Mouse (Mus musculus): ENCODE measurements at regions not wholly inside any gene's neighbourhood (a gene's known extent, or its start where the extent isn't known, plus 50 kb on each side); places are given as distances from the start of the nearest gene placed in this dataset.

DNA sequence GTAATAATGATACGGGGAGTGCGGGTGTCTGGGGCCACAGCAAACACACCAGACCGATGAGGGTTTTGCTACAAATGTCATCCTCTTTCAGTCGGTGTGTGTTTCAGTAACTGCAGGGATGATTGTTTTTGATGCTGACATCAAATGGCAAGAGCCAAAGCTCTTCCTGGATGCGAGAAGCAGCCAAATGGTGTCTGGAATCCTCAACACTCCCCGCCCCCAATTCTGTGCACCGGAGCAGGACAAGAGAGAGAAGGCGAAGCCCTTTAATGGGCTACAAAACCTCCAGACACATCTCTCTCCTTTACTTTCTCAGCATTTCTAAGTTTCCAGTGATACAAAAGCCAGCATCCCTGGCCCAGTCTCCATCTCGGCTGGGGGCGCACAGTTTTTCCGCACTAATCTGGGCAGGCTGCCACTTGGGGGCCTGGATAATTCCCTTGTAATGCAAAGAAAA is 94.1 kb upstream of the Fbxo11 start:
- DNase-seq (ENCODE audit: low spot score), result peak; percentile 11
- Histone ChIP-seq H3K36me3 (no peaks in the 10 kb centered on the region), H3K4me3 (peak overlapping the region; percentile 35), H3K27ac (peak overlapping the region; percentile 35; the same call in 1 of the 2 replicates), H3K4me1 (replicated peaks) (peaks cover 20% of the 10 kb centered on the region), H3K9me3 (no peaks in the 10 kb centered on the region), H3K27me3 (ENCODE audit: insufficient read depth, poor library complexity, severe bottlenecking) (0 out of 2 replicates have a peak, but pooled peaks cover 15% of the 10 kb centered on the region)
- 7% methylated on average over 11 of the region's 11 CpGs for WGBS

DNA sequence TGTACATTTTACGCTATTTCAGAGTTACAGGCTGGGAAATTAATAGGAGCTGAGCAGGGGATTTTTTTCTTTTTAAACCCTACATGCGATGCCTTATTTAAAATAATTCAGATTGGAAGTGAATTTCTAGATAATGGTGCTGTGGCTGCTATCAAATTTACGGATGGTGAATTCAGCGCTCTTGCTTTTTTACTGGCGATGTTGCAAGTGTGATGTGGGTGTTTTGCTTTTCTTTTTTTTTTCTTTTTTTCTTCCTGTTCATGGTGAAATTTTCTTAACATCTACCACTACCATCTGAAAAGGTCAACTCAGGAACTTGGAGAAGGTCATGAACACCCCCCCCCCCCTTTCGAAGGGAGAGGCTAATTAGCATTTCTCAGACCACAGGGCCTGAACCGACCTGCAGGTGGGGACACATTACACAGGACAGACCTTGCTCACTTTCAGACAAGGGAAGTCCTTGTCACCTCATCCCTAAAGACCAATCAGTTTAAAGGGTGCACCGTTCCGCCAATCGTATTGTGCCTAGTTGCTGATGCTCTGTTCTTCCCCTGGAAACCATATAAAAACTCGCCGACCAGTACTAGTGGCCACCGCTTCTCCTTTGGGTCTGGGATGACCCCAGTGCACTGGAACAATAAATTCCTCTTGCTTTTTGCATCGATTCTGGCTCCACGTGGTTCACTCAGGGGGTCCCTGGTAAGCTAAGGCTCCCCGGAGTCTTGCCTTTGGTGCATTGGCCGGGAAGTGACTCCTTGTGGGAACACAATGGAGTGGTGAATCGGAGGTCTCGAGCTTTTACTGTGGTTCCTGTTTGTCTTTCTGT is 95.0 kb upstream of the Fbxo11 start:
- WGBS, result 44% methylated on average over 19 of the region's 19 CpGs
- no peaks in the 10 kb centered on the region for H3K9me3 ChIP-seq
- H3K27me3 ChIP-seq (ENCODE audit: insufficient read depth, poor library complexity, severe bottlenecking), result 0 out of 2 replicates have a peak, but pooled peaks cover 15% of the 10 kb centered on the region
- DNase-seq (ENCODE audit: low spot score), result no peak
- peak overlapping the region; percentile 24 for H3K4me3 ChIP-seq
- peak overlapping the region; percentile 12; the same call in 1 of the 2 replicates for H3K27ac ChIP-seq
- no peaks in the 10 kb centered on the region for H3K36me3 ChIP-seq
- H3K4me1 ChIP-seq (replicated peaks), result peaks cover 20% of the 10 kb centered on the region

DNA sequence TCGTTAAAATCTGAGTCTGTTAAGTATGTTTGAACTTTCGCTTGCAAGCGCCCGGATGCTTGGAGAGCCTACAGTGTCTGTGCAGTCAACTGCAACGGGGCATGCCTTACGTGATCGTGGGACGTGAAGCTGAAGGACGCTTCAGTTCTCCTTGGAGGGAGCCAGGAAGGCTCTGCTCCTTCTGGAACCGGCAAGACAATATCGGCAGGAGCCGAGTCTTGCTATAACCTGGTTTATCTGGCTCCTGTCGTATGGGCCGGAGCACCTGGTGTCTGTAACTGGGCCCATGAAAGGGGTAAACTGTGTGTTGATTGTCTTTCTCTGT is 95.5 kb upstream of the Fbxo11 start:
- Histone ChIP-seq H3K4me3 (peak overlapping the region; percentile 24), H3K27me3 (ENCODE audit: insufficient read depth, poor library complexity, severe bottlenecking) (0 out of 2 replicates have a peak, but pooled peaks cover 15% of the 10 kb centered on the region), H3K36me3 (no peaks in the 10 kb centered on the region), H3K27ac (peak overlapping the region; percentile 12; the same call in 1 of the 2 replicates), H3K9me3 (no peaks in the 10 kb centered on the region), H3K4me1 (replicated peaks) (peaks cover 20% of the 10 kb centered on the region)
- WGBS, result 74% methylated on average over 14 of the region's 14 CpGs
- DNase-seq (ENCODE audit: low spot score), result no peak

- no peak for DNase-seq (ENCODE audit: low spot score)
- WGBS, result 93% methylated on average over 8 of the region's 8 CpGs
Observed at GRCm38 (mm10) chr17:88161766-88162165, 96.7 kb upstream of the Fbxo11 start.

GRCm38 (mm10) chr17:88164805-88165204 is 99.7 kb upstream of the Fbxo11 start:
- Histone ChIP-seq H3K4me1 (replicated peaks) (peaks cover 6% of the 10 kb centered on the region; the same call in 1 of the 2 replicates), H3K4me3 (no peak overlapping the region), H3K27me3 (ENCODE audit: insufficient read depth, poor library complexity, severe bottlenecking) (0 out of 2 replicates have a peak, but pooled peaks cover 4% of the 10 kb centered on the region), H3K27ac (no peak overlapping the region), H3K9me3 (no peaks in the 10 kb centered on the region), H3K36me3 (no peaks in the 10 kb centered on the region)
- DNase-seq (ENCODE audit: low spot score), result no peak
- WGBS, result 85% methylated on average over 4 of the region's 4 CpGs

More at GRCm38 (mm10) chr17:88161766-88162165, 96.7 kb upstream of the Fbxo11 start:
- Histone ChIP-seq H3K9me3 (no peaks in the 10 kb centered on the region), H3K36me3 (no peaks in the 10 kb centered on the region), H3K4me1 (replicated peaks) (peaks cover 20% of the 10 kb centered on the region), H3K27me3 (ENCODE audit: insufficient read depth, poor library complexity, severe bottlenecking) (0 out of 2 replicates have a peak, but pooled peaks cover 15% of the 10 kb centered on the region), H3K4me3 (no peak overlapping the region), H3K27ac (no peak overlapping the region)

GRCm38 (mm10) chr17:88165811-88166210 is 100.7 kb upstream of the Fbxo11 start:
- no peaks in the 10 kb centered on the region for H3K4me1 ChIP-seq (replicated peaks)
- no peak overlapping the region for H3K4me3 ChIP-seq
- no peaks in the 10 kb centered on the region for H3K27me3 ChIP-seq (ENCODE audit: insufficient read depth, poor library complexity, severe bottlenecking)
- no peak overlapping the region for H3K27ac ChIP-seq
- H3K36me3 ChIP-seq, result no peaks in the 10 kb centered on the region
- whole genome bisulfite sequencing, result 86% methylated on average over 6 of the region's 6 CpGs
- H3K9me3 ChIP-seq, result no peaks in the 10 kb centered on the region
- DNase-seq (ENCODE audit: low spot score), result no peak

DNA sequence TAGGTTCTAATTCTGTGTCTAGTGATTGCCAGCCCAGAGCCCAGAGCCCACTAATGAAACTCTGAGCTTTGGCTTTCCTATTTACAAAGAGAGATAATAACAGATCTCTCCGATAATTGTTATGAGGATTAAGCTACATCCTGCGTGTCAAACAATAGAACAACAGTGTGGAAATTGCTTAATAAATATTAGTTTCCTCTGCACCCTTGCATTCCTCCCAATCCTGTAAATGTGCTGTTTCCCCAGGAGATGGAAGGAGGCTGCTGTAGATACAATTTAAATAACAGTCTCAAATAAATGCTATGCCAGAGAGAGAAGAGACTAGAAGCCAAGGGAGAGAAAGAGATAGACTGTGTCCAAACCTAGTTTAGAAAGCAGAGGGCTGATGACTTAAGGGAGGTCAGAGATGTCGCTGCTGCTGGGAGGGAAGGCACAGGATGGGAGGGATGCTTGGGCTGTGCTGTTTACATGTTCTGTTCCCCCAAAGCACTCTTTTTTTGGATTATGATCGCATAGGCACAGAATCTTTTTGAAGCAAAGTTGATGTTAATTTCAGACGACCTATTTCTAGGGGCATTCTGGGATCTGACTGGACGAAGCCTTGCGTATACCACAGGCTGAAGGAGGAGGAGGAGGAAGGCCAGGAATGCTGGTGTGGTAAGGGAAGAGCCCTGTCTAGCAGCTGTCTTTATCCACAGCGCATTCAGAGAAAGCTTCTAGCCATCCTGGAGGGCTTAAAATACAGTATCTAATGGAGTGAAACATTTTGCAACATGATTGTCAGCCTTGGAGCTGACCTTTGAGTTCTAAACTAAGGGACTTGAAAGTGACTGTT is 103.4 kb upstream of the Fbxo11 start:
- no peaks in the 10 kb centered on the region for H3K36me3 ChIP-seq
- no peaks in the 10 kb centered on the region for H3K9me3 ChIP-seq
- 81% methylated on average over 8 of the region's 8 CpGs for WGBS
- no peak for DNase-seq (ENCODE audit: low spot score)
- H3K4me1 ChIP-seq (replicated peaks), result no peaks in the 10 kb centered on the region
- no peak overlapping the region for H3K4me3 ChIP-seq
- H3K27ac ChIP-seq, result no peak overlapping the region
- H3K27me3 ChIP-seq (ENCODE audit: insufficient read depth, poor library complexity, severe bottlenecking), result no peaks in the 10 kb centered on the region

GRCm38 (mm10) chr17:88171606-88172005 is 106.5 kb upstream of the Fbxo11 start:
- Histone ChIP-seq H3K36me3 (no peaks in the 10 kb centered on the region), H3K4me1 (replicated peaks) (no peaks in the 10 kb centered on the region), H3K27me3 (ENCODE audit: insufficient read depth, poor library complexity, severe bottlenecking) (no peaks in the 10 kb centered on the region), H3K27ac (no peak overlapping the region), H3K9me3 (no peaks in the 10 kb centered on the region), H3K4me3 (no peak overlapping the region)
- DNase-seq (ENCODE audit: low spot score), result no peak
- 88% methylated on average over 3 of the region's 3 CpGs for WGBS

- WGBS, result 80% methylated on average over 4 of the region's 4 CpGs
- H3K27me3 ChIP-seq (ENCODE audit: insufficient read depth, poor library complexity, severe bottlenecking), result no peaks in the 10 kb centered on the region
Observed at GRCm38 (mm10) chr17:88173354-88174032, 108.4 kb upstream of the Fbxo11 start.

DNA sequence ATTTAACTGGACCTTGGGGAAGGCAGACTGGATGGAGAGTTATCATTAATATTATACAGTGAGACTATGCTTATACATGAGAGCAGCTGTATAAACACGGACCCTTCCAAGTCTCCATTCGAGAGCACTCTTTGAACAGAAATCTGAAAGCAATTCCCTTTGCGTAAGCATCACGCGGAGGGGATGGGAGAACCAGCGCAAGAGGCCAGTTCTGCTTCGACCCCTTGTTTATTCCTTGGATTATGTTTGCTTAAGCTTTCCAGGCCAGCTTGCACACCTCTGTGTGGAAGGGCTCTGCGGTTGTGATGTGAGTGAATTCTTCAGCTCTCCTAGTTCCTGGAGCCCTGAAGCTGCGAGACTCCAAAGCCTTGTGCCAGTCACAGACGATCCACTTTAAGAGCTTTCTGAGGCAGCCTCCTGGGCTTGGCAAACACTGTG is 109.2 kb upstream of the Fbxo11 start:
- no peak for DNase-seq (ENCODE audit: low spot score)
- 80% methylated on average over 10 of the region's 10 CpGs for WGBS
- H3K27me3 ChIP-seq (ENCODE audit: insufficient read depth, poor library complexity, severe bottlenecking), result no peaks in the 10 kb centered on the region

More at GRCm38 (mm10) chr17:88173354-88174032, 108.4 kb upstream of the Fbxo11 start:
- H3K4me1 ChIP-seq (replicated peaks), result no peaks in the 10 kb centered on the region
- DNase-seq (ENCODE audit: low spot score), result no peak
- no peak overlapping the region for H3K27ac ChIP-seq
- H3K9me3 ChIP-seq, result no peaks in the 10 kb centered on the region
- no peak overlapping the region for H3K4me3 ChIP-seq
- H3K36me3 ChIP-seq, result no peaks in the 10 kb centered on the region

GRCm38 (mm10) chr17:88175951-88176623 is 111.0 kb upstream of the Fbxo11 start:
- Histone ChIP-seq H3K4me3 (no peak overlapping the region), H3K36me3 (no peaks in the 10 kb centered on the region), H3K9me3 (no peaks in the 10 kb centered on the region), H3K4me1 (replicated peaks) (no peaks in the 10 kb centered on the region), H3K27ac (no peak overlapping the region), H3K27me3 (ENCODE audit: insufficient read depth, poor library complexity, severe bottlenecking) (no peaks in the 10 kb centered on the region)
- no peak for DNase-seq (ENCODE audit: low spot score)
- WGBS, result 83% methylated on average over 4 of the region's 4 CpGs

More for the DNA sequence above, 109.2 kb upstream of the Fbxo11 start:
- H3K4me3 ChIP-seq, result no peak overlapping the region
- H3K9me3 ChIP-seq, result no peaks in the 10 kb centered on the region
- no peaks in the 10 kb centered on the region for H3K36me3 ChIP-seq
- no peak overlapping the region for H3K27ac ChIP-seq
- no peaks in the 10 kb centered on the region for H3K4me1 ChIP-seq (replicated peaks)

DNA sequence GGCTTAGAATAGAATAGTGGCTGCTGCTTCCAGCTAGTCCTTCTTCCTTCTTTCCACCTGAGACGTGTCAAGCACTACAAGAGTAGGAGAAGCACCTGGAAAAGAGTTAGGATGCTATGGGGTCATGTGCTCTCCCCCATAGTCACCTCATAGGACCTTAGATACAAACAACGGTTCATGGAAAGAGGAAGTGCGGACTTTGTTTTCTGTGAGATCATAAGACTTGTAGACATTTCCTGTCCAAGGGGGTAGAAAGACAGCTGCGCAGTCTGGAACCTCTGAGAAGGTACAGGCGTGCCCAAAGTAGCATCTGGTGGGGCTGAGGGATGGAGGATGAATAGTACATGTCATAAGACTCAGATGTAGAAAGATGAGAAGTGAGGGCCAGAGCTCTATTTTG is 125.6 kb upstream of the Fbxo11 start:
- Histone ChIP-seq H3K27me3 (ENCODE audit: insufficient read depth, poor library complexity, severe bottlenecking) (no peaks in the 10 kb centered on the region), H3K27ac (no peak overlapping the region), H3K9me3 (no peaks in the 10 kb centered on the region), H3K4me3 (no peak overlapping the region), H3K36me3 (no peaks in the 10 kb centered on the region), H3K4me1 (replicated peaks) (no peaks in the 10 kb centered on the region)
- no peak for DNase-seq (ENCODE audit: low spot score)
- WGBS, result 90% methylated on average over 5 of the region's 5 CpGs
